7 mouse cellular contexts compared by ENCODE assay signal in the genomic region with DNA sequence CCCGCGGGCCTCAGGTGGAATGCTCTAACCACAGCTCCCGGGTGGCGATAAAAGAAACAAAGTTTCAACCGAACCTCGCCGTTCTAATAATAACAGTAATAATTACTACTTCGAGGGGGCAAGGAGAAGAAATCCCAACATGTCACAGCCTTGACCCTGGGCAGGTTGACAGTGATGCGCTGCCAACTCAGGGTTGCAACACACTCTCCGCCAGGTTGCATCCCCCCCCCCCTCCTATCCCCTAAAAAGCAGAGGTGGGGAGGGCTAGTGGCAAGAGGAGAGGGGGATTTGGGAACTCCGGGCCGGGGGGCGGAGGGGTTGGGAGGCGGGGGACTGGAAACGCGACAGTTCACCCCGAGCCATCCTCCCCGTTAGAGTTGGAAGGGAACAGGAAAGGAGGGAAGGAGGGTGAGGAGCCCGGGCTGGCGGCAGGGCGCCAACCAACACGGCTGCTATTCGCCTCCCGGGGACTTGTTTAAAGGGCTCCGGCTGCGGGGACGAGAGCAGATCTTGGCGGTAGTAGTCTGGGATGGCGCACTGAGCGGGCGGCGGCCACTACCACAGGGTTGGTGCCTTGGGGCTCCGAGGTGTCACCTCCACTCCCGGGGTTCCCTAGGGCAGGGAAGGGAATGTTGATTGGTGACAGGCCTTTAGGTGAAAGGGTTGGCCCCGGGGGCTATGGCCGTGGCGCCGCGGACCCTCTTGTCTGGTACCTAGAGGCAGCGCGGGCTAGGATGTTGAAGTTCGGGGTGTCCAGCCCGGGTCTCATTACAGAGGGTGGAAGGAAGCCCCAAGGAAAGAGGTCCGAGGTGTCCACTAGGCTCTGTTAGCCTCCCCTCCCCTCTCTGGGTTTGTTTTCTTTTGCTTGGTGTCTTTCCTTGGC. TPM values are rescaled to one million over a fixed set of nuclear protein-coding genes. Genes with fewer than 3 reads are reported as not detected.
DNase-seq lines count a peak whose midpoint lies in the region; ATAC-seq and TF ChIP-seq lines count a peak whose summit lies in the region.

No protein-coding gene starts in this region.

- H3K27me3 ChIP-seq in heart, adult 2 months (ENCODE audit: control insufficient read depth, insufficient read depth, low read length), result no peaks in the 10 kb centered on the region
- H3K27me3 ChIP-seq in limb, embryonic 14.5 days (ENCODE audit: control insufficient read depth, insufficient read depth, low read length), result no peaks in the 10 kb centered on the region; the same call in 1 of the 2 replicates
- peaks cover 28% of the 10 kb centered on the region for H3K27me3 ChIP-seq in myocyte (ENCODE audit: control insufficient read depth, insufficient read depth, insufficient read length)

- peak overlapping the region; percentile 73 for H3K9ac ChIP-seq in heart, adult 2 months (ENCODE audit: low read depth, low read length)
- H3K9ac ChIP-seq in limb, embryonic 14.5 days (ENCODE audit: low read depth, low read length, severe bottlenecking), result peak overlapping the region; percentile 81

- DNase-seq in adrenal gland, adult 18-20 months (ENCODE audit: low spot score in 2 of 2), result peak; percentile 60 to 65
- peak; percentile 59 for DNase-seq in embryo, embryonic 10.5 days (ENCODE audit: low spot score)
- peak; percentile 74 to 82 for DNase-seq in heart, adult 2 months
- DNase-seq in kidney, adult 8-10 months, result peak; percentile 58 to 62
- DNase-seq in limb, embryonic 14.5 days (ENCODE audit: low spot score), result peak; percentile 52
- peak; percentile 33 to 75 for DNase-seq in spleen, postnatal 4 days (ENCODE audit: low spot score in 2 of 2)

- no peaks in the 10 kb centered on the region for H3K79me2 ChIP-seq in heart, adult 2 months (replicated peaks; ENCODE audit: control insufficient read depth, insufficient read depth, low read length)
- H3K79me2 ChIP-seq in myocyte (ENCODE audit: control insufficient read depth, insufficient read depth), result no peaks in the 10 kb centered on the region

- H3K9me3 ChIP-seq in limb, embryonic 14.5 days (ENCODE audit: control insufficient read depth, low read length), result no peaks in the 10 kb centered on the region

- H3K36me3 ChIP-seq in heart, adult 2 months (ENCODE audit: control insufficient read depth, insufficient read depth, low read length), result peaks cover 4% of the 10 kb centered on the region
- H3K36me3 ChIP-seq in limb, embryonic 14.5 days (ENCODE audit: control insufficient read depth, insufficient read depth, low read length), result no peaks in the 10 kb centered on the region
- H3K36me3 ChIP-seq in myocyte (ENCODE audit: control insufficient read depth, insufficient read depth), result no peaks in the 10 kb centered on the region

- under 1% methylated on average over 44 of the region's 44 CpGs for WGBS in heart, adult 2 months
- WGBS in limb, embryonic 14.5 days, result under 1% methylated on average over 41 of the region's 44 CpGs

- peak overlapping the region; percentile 94 for H3K4me3 ChIP-seq in heart, adult 2 months
- H3K4me3 ChIP-seq in limb, embryonic 14.5 days (replicated peaks; ENCODE audit: low read length), result peak overlapping the region; percentile 79
- H3K4me3 ChIP-seq in myocyte, result peak overlapping the region; percentile 38

- no peak for TF ChIP-seq POLR2A in heart, adult 2 months (IDR thresholded peaks at IDR 0.05; ENCODE audit: insufficient read depth, low read depth, low read length)
- no peak for TF ChIP-seq POLR2A in limb, embryonic 14.5 days (IDR thresholded peaks at IDR 0.05; ENCODE audit: borderline replicate concordance, extremely low read depth, insufficient read depth, insufficient read length)
- no peak for TF ChIP-seq POLR2A in myocyte (IDR thresholded peaks at IDR 0.05; ENCODE audit: insufficient read length, low read depth)

- TF ChIP-seq CTCF in heart, adult 2 months (IDR thresholded peaks at IDR 0.05), result no peak

- H3K4me1 ChIP-seq in heart, adult 2 months (ENCODE audit: control insufficient read depth, insufficient read depth, low read length), result peaks cover 4% of the 10 kb centered on the region
- H3K4me1 ChIP-seq in limb, embryonic 14.5 days (ENCODE audit: control insufficient read depth, insufficient read depth, low read length), result peaks cover 19% of the 10 kb centered on the region

- no peak overlapping the region for H3ac ChIP-seq in myocyte (ENCODE audit: control insufficient read depth, insufficient read length)

- no peak for TF ChIP-seq EP300 in heart, adult 2 months (IDR thresholded peaks at IDR 0.05; ENCODE audit: insufficient read depth, low read depth, low read length)

- peak overlapping the region; percentile 82 for H3K4me2 ChIP-seq in limb, embryonic 14.5 days (replicated peaks; ENCODE audit: low read depth, low read length, severe bottlenecking)
- peak overlapping the region; percentile 94 for H3K4me2 ChIP-seq in myocyte (ENCODE audit: low read depth)

- peak overlapping the region; percentile 86 for H3K27ac ChIP-seq in heart, adult 2 months
- peak overlapping the region; percentile 87 for H3K27ac ChIP-seq in limb, embryonic 14.5 days (replicated peaks; ENCODE audit: low read depth, low read length)

- no peak for ATAC-seq in limb, embryonic 14.5 days (ENCODE audit: low FRiP score, low read depth)

- intact Hi-C loops in heart, adult 2 months (cut with DNase I), result loop anchor here (2.0 kb wide), 1 partner anchor 35 kb away; no protein-coding TSS in a partner anchor

TF ChIP-seq in myocyte, 11 proteins besides CTCF, POLR2A, EP300 and RAD21:
- TF ChIP-seq POLR2AphosphoS2 (IDR thresholded peaks at IDR 0.05; ENCODE audit: insufficient read length, low read depth) (no peak), TCF12 (IDR thresholded peaks at IDR 0.05; ENCODE audit: insufficient read depth, poor library complexity, severe bottlenecking) (no peak), REST (IDR thresholded peaks at IDR 0.05; ENCODE audit: insufficient read depth, insufficient read length) (no peak), USF1 (IDR thresholded peaks at IDR 0.05; ENCODE audit: low read depth) (no peak), MYOG (IDR thresholded peaks at IDR 0.05; ENCODE audit: control insufficient read depth in 1 of 3, insufficient read depth in 1 of 3, insufficient read length in 2 of 3, low read depth in 2 of 3) (no peak), TCF3 (IDR thresholded peaks at IDR 0.05; ENCODE audit: insufficient read length, low read depth) (no peak), MAX (IDR thresholded peaks at IDR 0.05; ENCODE audit: low read depth) (no peak), E2F4 (IDR thresholded peaks at IDR 0.05; ENCODE audit: insufficient read depth) (no peak), SRF (IDR thresholded peaks at IDR 0.05; ENCODE audit: control insufficient read depth, insufficient read length, low read depth) (no peak), MYOD1 (IDR thresholded peaks at IDR 0.05; ENCODE audit: control insufficient read depth in 1 of 3, insufficient read length in 2 of 3, low read depth in 2 of 3) (no peak)

RNA-seq across cellular contexts. Expression of a gene that starts 0.8 kb away (rescaled TPM):
- total RNA-seq in adrenal gland, adult 18-20 months (2021), result 10 to 100 TPM; 67.3 to 85.3 TPM
- total RNA-seq in heart, adult 2 months (2021), result 10 to 100 TPM; 65.7 to 72.1 TPM
- 24.3 and 54.1 TPM in 2 replicates for polyA plus RNA-seq in heart, adult 2 months (2012; rRNA removed)
- polyA plus RNA-seq in limb, embryonic 14.5 days (2012; rRNA removed), result 104 TPM in 2 replicates
- polyA plus RNA-seq in limb, embryonic 14.5 days (2014; fragmentation: Nextera tagmentation; extraction: Ambion mirVana), result 72.2 and 94.3 TPM in 2 replicates
- polyA plus RNA-seq in myocyte (2012; fragmentation: generic; extraction: Trizol), result 2.0 TPM

Comparison
In these comparisons a context has a peak if more than half of its experiments do, and no peak if none do; other contexts are left out.
1. H3K4me3 ChIP-seq: peak in every context shown above with its lines; median percentile 94 in heart, adult 2 months; 79 in limb, embryonic 14.5 days; 38 in myocyte.